Mouse (Mus musculus): Measurements from ENCODE around the gene Opcml.

DNA sequence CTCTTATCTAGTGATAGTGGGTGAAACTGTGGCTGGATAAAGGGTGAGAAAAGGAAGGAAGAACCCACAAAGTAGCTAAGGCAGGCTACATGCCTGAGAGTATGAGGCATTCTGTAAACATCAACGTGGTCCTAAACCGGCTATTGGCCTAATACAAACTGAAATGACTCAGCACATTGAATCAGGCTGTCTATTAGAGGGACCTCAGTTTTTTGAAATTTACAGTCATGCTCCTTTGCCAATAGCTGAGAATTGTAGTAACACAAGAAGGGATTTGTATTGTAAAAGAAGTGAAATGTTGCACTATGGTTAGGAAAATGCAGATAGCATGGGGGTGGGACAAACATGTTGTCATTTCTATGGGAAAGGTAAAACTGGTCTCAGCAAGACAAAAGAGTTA, 10.4 kb downstream of the Opcml start:
- TF ChIP-seq ZNF384 (IDR thresholded peaks at IDR 0.05; ENCODE audit: low read depth, low read length) (no peak), HCFC1 (IDR thresholded peaks at IDR 0.05; ENCODE audit: borderline replicate concordance, insufficient read depth, low read length) (no peak), MAFK (IDR thresholded peaks at IDR 0.05; ENCODE audit: insufficient read depth, low read depth, low read length) (no peak), CHD2 (IDR thresholded peaks at IDR 0.05; ENCODE audit: low read depth, low read length) (no peak), ZC3H11A (IDR thresholded peaks at IDR 0.05; ENCODE audit: borderline replicate concordance, low read depth, low read length) (no peak)
